Mouse (Mus musculus) limb, embryonic 10.5 days (tissue): ENCODE results near the gene 4930512M02Rik. TPM values are rescaled to one million over a fixed set of nuclear protein-coding genes. Genes with fewer than 3 reads are reported as not detected.

Experiments used
- DNase-seq: peaks from one replicate; pipeline ENCODE4 v3.0.0-alpha.2; 2017; ENCODE audit warnings: low spot score
- H3K27ac ChIP-seq: fragments of 300-500 bp; sonication (generic); 2 replicates; pipeline ENCODE4 v1.5.1; 2016; ENCODE audit warnings: mild to moderate bottlenecking
- H3K27me3 ChIP-seq: fragments of 300-500 bp; sonication (generic); 2 replicates; pipeline ENCODE4 v1.6.1; 2016; ENCODE audit warnings: low read depth, mild to moderate bottlenecking; ENCODE audit not compliant: poor library complexity, severe bottlenecking
- H3K36me3 ChIP-seq: fragments of 300-500 bp; sonication (generic); 2 replicates; pipeline ENCODE4 v1.6.1; 2016; ENCODE audit warnings: mild to moderate bottlenecking, moderate library complexity
- H3K4me1 ChIP-seq: fragments of 300-500 bp; sonication (generic); 2 replicates; pipeline ENCODE4 v1.6.1; 2016
- H3K4me3 ChIP-seq: fragments of 300-500 bp; sonication (generic); 2 replicates; pipeline ENCODE4 v1.5.1; 2016; ENCODE audit warnings: mild to moderate bottlenecking, moderate library complexity
- H3K9me3 ChIP-seq: fragments of 300-500 bp; sonication (generic); replicated peaks from 2 replicates; pipeline ENCODE4 v1.6.1; 2016; ENCODE audit warnings: mild to moderate bottlenecking
- WGBS: fragments of 180-500 bp; shearing (Covaris S2); methylation state at CpG from one replicate; pipeline ENCODE4 v1.1.7; 2016; 5-methylcytosine and 5-hydroxymethylcytosine counted together
- polyA plus RNA-seq: library from polyadenylated mRNA; unstranded; fragments of >200 nt; fragmentation: Nextera tagmentation; extraction: Ambion mirVana; gene quantifications from 2 replicates; pipeline ENCODE4 v1.2.1, GENCODE M21; 2016

The 4930512M02Rik gene
- polyA plus RNA-seq, 1 experiment from 2014 or later: not detected

DNA sequence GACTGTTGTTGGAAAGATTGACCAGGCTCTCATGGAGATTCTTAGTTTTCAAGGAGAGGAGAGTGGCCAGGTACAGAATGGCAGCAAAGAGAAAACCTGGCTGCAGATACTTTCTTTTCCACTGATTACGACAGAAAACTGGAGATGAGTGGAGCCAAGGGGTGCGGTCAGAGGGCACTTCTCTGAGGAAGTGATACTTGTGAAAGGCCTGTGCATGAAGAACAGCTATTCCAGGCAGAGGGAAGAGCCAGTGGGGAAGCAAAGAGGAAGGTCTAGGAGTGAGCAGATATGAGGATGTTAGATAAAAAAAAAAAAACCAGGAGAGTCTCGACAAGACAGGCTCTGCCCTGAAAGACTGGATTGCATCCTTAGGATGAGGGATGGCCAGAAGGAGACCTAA, 69.0 kb downstream of the 4930512M02Rik start:
- WGBS: 84% methylated on average over 3 of the region's 3 CpGs
- DNase-seq: no peak
- no peak overlapping the region for H3K27ac ChIP-seq
- no peaks in the 10 kb centered on the region for H3K4me1 ChIP-seq
- H3K4me3 ChIP-seq: no peak overlapping the region
- no peaks in the 10 kb centered on the region for H3K9me3 ChIP-seq
- no peaks in the 10 kb centered on the region for H3K27me3 ChIP-seq
- H3K36me3 ChIP-seq: no peaks in the 10 kb centered on the region

- Histone ChIP-seq H3K9me3 (no peaks in the 10 kb centered on the region), H3K27ac (no peak overlapping the region), H3K4me3 (no peak overlapping the region), H3K27me3 (no peaks in the 10 kb centered on the region), H3K36me3 (no peaks in the 10 kb centered on the region), H3K4me1 (no peaks in the 10 kb centered on the region)
- peak; percentile 63 for DNase-seq
- WGBS: 49% methylated on average over 11 of the region's 11 CpGs
Observed at GRCm38 (mm10) chr11:11557173-11557967, 70.3 kb downstream of the 4930512M02Rik start.

- Histone ChIP-seq H3K27me3 (no peaks in the 10 kb centered on the region), H3K9me3 (no peaks in the 10 kb centered on the region), H3K27ac (no peak overlapping the region), H3K4me1 (no peaks in the 10 kb centered on the region), H3K36me3 (no peaks in the 10 kb centered on the region), H3K4me3 (no peak overlapping the region)
- WGBS: 93% methylated on average over 1 of the region's 1 CpGs
- DNase-seq: no peak
Observed at GRCm38 (mm10) chr11:11556186-11556585, 71.4 kb downstream of the 4930512M02Rik start.

- no peak for DNase-seq
- WGBS: 80% methylated on average over 8 of the region's 8 CpGs
- H3K27ac ChIP-seq: no peak overlapping the region
Observed at GRCm38 (mm10) chr11:11555563-11555962, 72.1 kb downstream of the 4930512M02Rik start.

DNA sequence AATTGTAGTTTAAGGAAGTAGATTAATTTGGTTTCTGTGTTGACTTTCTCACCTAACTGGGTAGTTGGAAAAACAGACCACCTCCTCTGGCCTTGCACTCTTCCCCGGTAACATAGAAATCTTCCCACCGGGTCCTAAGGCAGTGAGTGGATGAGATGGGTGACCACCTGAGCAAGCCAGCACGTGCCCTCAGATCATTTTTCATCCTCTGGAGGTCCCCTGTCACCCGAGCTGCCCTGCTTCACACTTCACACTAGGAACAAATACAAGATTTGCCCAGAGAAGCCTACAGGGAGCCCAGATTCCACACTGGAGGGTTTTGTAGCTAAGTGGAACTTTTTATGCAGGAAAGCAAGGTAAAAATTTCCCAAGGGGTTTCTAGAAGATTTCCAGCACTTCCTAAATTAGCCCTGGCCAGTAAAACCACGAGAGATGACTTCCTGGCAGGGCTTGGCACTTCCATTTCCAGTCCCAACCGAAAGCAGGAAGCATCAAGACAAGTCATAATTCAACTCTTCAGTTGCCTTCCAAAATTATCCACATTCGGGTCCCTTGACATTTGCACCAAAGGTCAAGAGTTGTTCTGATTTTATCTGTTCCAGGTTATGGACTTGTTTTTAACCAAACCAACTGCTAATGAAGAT, 79.9 kb downstream of the 4930512M02Rik start:
- Histone ChIP-seq H3K27ac (no peak overlapping the region), H3K9me3 (no peaks in the 10 kb centered on the region), H3K27me3 (no peaks in the 10 kb centered on the region), H3K4me3 (no peak overlapping the region), H3K4me1 (no peaks in the 10 kb centered on the region), H3K36me3 (no peaks in the 10 kb centered on the region)
- WGBS: 66% methylated on average over 7 of the region's 7 CpGs
- no peak for DNase-seq

More at GRCm38 (mm10) chr11:11555563-11555962, 72.1 kb downstream of the 4930512M02Rik start:
- Histone ChIP-seq H3K4me3 (no peak overlapping the region), H3K36me3 (no peaks in the 10 kb centered on the region), H3K4me1 (no peaks in the 10 kb centered on the region), H3K9me3 (no peaks in the 10 kb centered on the region), H3K27me3 (no peaks in the 10 kb centered on the region)

DNA sequence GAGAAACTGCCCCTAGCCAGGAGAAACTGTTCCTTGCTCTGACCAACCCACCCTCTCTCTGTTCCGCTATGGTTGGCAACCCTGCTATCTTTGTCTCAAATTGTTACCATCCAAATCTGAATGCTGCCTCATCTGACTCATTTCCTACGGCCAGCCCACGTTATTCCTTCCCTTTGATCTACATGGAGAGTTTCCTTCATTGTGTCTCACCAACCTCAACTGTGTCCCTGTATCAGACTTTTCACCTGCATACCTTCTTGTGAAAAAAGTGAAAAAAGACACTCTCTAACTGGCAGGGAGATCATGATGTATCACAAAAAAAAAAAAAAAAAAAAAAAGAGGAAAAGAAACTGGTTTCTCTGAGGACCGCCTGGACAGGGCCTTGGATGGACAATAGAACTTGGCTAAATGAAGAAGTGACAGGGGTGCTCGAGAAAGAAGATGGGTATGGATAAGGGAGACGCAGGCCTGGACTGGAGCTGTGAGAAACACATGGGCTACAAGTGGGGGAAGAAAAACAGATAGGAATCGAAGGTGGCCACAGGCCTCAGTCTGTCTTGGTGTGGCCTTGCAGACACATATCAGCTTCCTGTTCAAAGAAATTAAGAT, 80.6 kb downstream of the 4930512M02Rik start:
- Histone ChIP-seq H3K4me1 (no peaks in the 10 kb centered on the region), H3K36me3 (no peaks in the 10 kb centered on the region), H3K27ac (no peak overlapping the region), H3K27me3 (no peaks in the 10 kb centered on the region), H3K4me3 (no peak overlapping the region), H3K9me3 (no peaks in the 10 kb centered on the region)
- no peak for DNase-seq
- 89% methylated on average over 7 of the region's 7 CpGs for WGBS

DNA sequence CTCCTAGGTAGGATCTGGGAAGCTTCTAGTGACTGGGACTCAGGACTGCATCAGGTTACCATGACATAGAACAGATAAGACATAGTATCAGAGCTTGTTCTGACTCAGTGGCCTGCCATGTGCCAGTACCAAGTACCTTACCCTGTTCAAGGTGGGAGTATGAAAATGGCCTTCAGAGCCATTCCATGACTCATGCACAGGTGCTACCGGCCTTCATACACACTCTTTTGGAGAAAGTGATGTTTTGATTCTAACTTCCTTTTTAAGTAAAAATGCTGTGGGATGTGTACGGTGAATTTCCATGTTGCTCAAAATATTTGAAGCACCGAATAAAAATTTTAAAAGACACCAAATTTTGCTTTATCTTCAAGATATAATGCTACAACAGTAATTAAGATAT, 81.7 kb downstream of the 4930512M02Rik start:
- Histone ChIP-seq H3K27ac (no peak overlapping the region), H3K4me3 (no peak overlapping the region), H3K27me3 (no peaks in the 10 kb centered on the region), H3K4me1 (no peaks in the 10 kb centered on the region), H3K36me3 (no peaks in the 10 kb centered on the region), H3K9me3 (no peaks in the 10 kb centered on the region)
- 93% methylated on average over 3 of the region's 3 CpGs for WGBS
- DNase-seq: no peak

Other genes with a start within 250 kb of the 4930512M02Rik start
- gene Spata48, start 165.7 kb downstream of the 4930512M02Rik start, polyA plus RNA-seq: 0.92 and 2.4 TPM in 2 replicates
- 0.38 and 0.68 TPM in 2 replicates for gene Zpbp, start 165.4 kb downstream of the 4930512M02Rik start, polyA plus RNA-seq
- gene Ikzf1, start 57.2 kb upstream of the 4930512M02Rik start, polyA plus RNA-seq: 2.2 and 3.2 TPM in 2 replicates
- gene Fignl1, start 181.1 kb upstream of the 4930512M02Rik start, polyA plus RNA-seq: 101 and 110 TPM in 2 replicates